ENCODE assay signal across 8 mouse cellular contexts in genomic region chr17:56831111-56831816, GRCm38 (mm10). TPM values are rescaled to one million over a fixed set of nuclear protein-coding genes. Genes with fewer than 3 reads are reported as not detected.
DNase-seq lines count a peak whose midpoint lies in the region; ATAC-seq and TF ChIP-seq lines count a peak whose summit lies in the region.

No protein-coding gene starts in this region.

- H3K9ac ChIP-seq in ES-E14 (ENCODE audit: insufficient read depth, low read depth, low read length, poor library complexity, severe bottlenecking), result peak overlapping the region; percentile 81
- peak overlapping the region; percentile 50 for H3K9ac ChIP-seq in forebrain, embryonic 15.5 days (replicated peaks)
- no peak overlapping the region for H3K9ac ChIP-seq in lung, embryonic 14.5 days

- DNase-seq in ES-E14 (ENCODE audit: low read depth, low spot score), result peak; percentile 94
- DNase-seq in cerebellum, adult 11-12 months, result peak; percentile 99
- DNase-seq in heart, postnatal 36 days, result peak; percentile 98
- DNase-seq in layer of hippocampus, adult 2 months (ENCODE audit: low spot score in 2 of 2), result peak; percentile 99
- DNase-seq in lung, embryonic 14.5 days, result peak; percentile 99
- DNase-seq in thymus, adult 2 months, result peak; percentile 99

- 0 out of 2 replicates have a peak, but pooled peaks cover 4% of the 10 kb centered on the region for H3K27me3 ChIP-seq in forebrain, embryonic 15.5 days
- H3K27me3 ChIP-seq in lung, embryonic 14.5 days (ENCODE audit: insufficient read depth, low read length), result peaks cover 15% of the 10 kb centered on the region
- H3K27me3 ChIP-seq in thymus, adult 2 months (ENCODE audit: control insufficient read depth, insufficient read depth, low read length), result peaks cover 4% of the 10 kb centered on the region; the same call in 1 of the 2 replicates

- H3K9me3 ChIP-seq in ES-E14 (ENCODE audit: control insufficient read depth, insufficient read depth, low read depth, low read length), result no peaks in the 10 kb centered on the region
- no peaks in the 10 kb centered on the region for H3K9me3 ChIP-seq in forebrain, embryonic 15.5 days
- H3K9me3 ChIP-seq in lung, embryonic 14.5 days (ENCODE audit: low read depth, low read length), result no peaks in the 10 kb centered on the region

- TF ChIP-seq POLR2A in olfactory bulb, adult 2 months (IDR thresholded peaks at IDR 0.05; ENCODE audit: insufficient read depth, low read depth, low read length), result no peak
- peak; percentile 56; the same call in 1 of the 2 replicates for TF ChIP-seq POLR2A in thymus, adult 2 months (IDR thresholded peaks at IDR 0.05; ENCODE audit: control insufficient read depth, extremely low read depth, insufficient read depth, low read length, poor library complexity)

- peak overlapping the region; percentile 50 to 86 for H3K4me3 ChIP-seq in ES-E14 (ENCODE audit: insufficient read depth in 1 of 2, low read depth in 1 of 2, low read length in 2 of 2, poor library complexity in 1 of 2, severe bottlenecking in 1 of 2)
- peak overlapping the region; percentile 69 for H3K4me3 ChIP-seq in forebrain, embryonic 15.5 days
- peak overlapping the region; percentile 55 for H3K4me3 ChIP-seq in layer of hippocampus, adult 2 months
- H3K4me3 ChIP-seq in lung, embryonic 14.5 days (ENCODE audit: low read depth, low read length), result peak overlapping the region; percentile 64
- H3K4me3 ChIP-seq in olfactory bulb, adult 2 months (ENCODE audit: insufficient read depth, low read depth, low read length), result peak overlapping the region; percentile 33
- H3K4me3 ChIP-seq in thymus, adult 2 months (ENCODE audit: control insufficient read depth, insufficient read depth, low read length), result peak overlapping the region; percentile 20

- under 1% methylated on average over 40 of the region's 42 CpGs for WGBS in forebrain, embryonic 15.5 days
- under 1% methylated on average over 42 of the region's 42 CpGs for WGBS in lung, embryonic 14.5 days
- whole genome bisulfite sequencing in olfactory bulb, adult 2 months, result 1% methylated on average over 42 of the region's 42 CpGs
- 1% methylated on average over 42 of the region's 42 CpGs for WGBS in thymus, adult 2 months

- ATAC-seq in forebrain, embryonic 15.5 days (replicated peaks), result peak; percentile 98
- ATAC-seq in lung, embryonic 14.5 days (ENCODE audit: insufficient read depth), result peak; percentile 97

- H3K4me1 ChIP-seq in ES-E14 (ENCODE audit: control insufficient read depth in 2 of 2, insufficient read depth in 2 of 2, low read length in 2 of 2, poor library complexity in 1 of 2), result peaks cover 18 to 27% of the 10 kb centered on the region in 2 experiments
- H3K4me1 ChIP-seq in forebrain, embryonic 15.5 days, result peaks cover 21% of the 10 kb centered on the region
- H3K4me1 ChIP-seq in lung, embryonic 14.5 days (ENCODE audit: insufficient read depth), result no peaks in the 10 kb centered on the region; the same call in 1 of the 2 replicates
- H3K4me1 ChIP-seq in olfactory bulb, adult 2 months (ENCODE audit: control insufficient read depth, insufficient read depth, low read length), result peaks cover 13% of the 10 kb centered on the region
- peaks cover 18% of the 10 kb centered on the region for H3K4me1 ChIP-seq in thymus, adult 2 months (replicated peaks; ENCODE audit: control insufficient read depth, insufficient read depth, low read length)

- intact Hi-C loops in heart, postnatal 36 days (cut with DNase I), result loop anchor here (2.0 to 10.0 kb wide), 5 partner anchors 16 to 414 kb away; partner anchors contain the start of genes Catsperd, Gpr108, Lonp1 and Mllt1

- H3K4me2 ChIP-seq in forebrain, embryonic 15.5 days (replicated peaks), result peak overlapping the region; percentile 84
- peak overlapping the region; percentile 86 for H3K4me2 ChIP-seq in lung, embryonic 14.5 days

- peak overlapping the region; percentile 94 for H3K27ac ChIP-seq in ES-E14 (ENCODE audit: insufficient read depth, low read depth, low read length, poor library complexity, severe bottlenecking)
- no peak overlapping the region for H3K27ac ChIP-seq in forebrain, embryonic 15.5 days (replicated peaks)
- H3K27ac ChIP-seq in layer of hippocampus, adult 2 months, result no peak overlapping the region
- 0 out of 2 replicates have a peak overlapping the region, but pooled peaks have one; percentile 10 for H3K27ac ChIP-seq in lung, embryonic 14.5 days (ENCODE audit: low read depth)
- H3K27ac ChIP-seq in olfactory bulb, adult 2 months (ENCODE audit: insufficient read depth, low read depth, low read length), result no peak overlapping the region
- no peak overlapping the region for H3K27ac ChIP-seq in thymus, adult 2 months (ENCODE audit: control insufficient read depth, insufficient read depth, low read length)

- TF ChIP-seq CTCF in layer of hippocampus, adult 2 months (conservative IDR thresholded peaks at IDR 0.05), result peak; percentile 77
- TF ChIP-seq CTCF in lung, embryonic 14.5 days (IDR thresholded peaks at IDR 0.05; ENCODE audit: low read depth), result peak; percentile 64
- TF ChIP-seq CTCF in olfactory bulb, adult 2 months (IDR thresholded peaks at IDR 0.05; ENCODE audit: insufficient read depth, low read depth, low read length), result no peak
- TF ChIP-seq CTCF in thymus, adult 2 months (IDR thresholded peaks at IDR 0.05; ENCODE audit: borderline replicate concordance, control insufficient read depth, extremely low read depth, insufficient read depth, low read length, poor library complexity), result peak; percentile 67

- in situ Hi-C loops in ES-E14 (cut with MboI; ENCODE audit: low sequenced_read_pairs in 2 of 2, unreplicated experiment in 2 of 2), result no loop called here

- no peaks in the 10 kb centered on the region for H3K36me3 ChIP-seq in ES-E14 (ENCODE audit: control insufficient read depth, insufficient read depth, low read length, poor library complexity, severe bottlenecking)
- no peaks in the 10 kb centered on the region for H3K36me3 ChIP-seq in forebrain, embryonic 15.5 days
- no peaks in the 10 kb centered on the region for H3K36me3 ChIP-seq in lung, embryonic 14.5 days (ENCODE audit: insufficient read depth)
- H3K36me3 ChIP-seq in thymus, adult 2 months (ENCODE audit: control insufficient read depth, insufficient read depth, low read length), result no peaks in the 10 kb centered on the region

TF ChIP-seq in ES-E14, 5 proteins besides CTCF, POLR2A, EP300 and RAD21:
- TF ChIP-seq CHD2 (IDR thresholded peaks at IDR 0.05; ENCODE audit: low read depth, low read length), result no peak
- TF ChIP-seq ZNF384 (IDR thresholded peaks at IDR 0.05; ENCODE audit: low read depth, low read length), result peak; percentile 86

RNA-seq across cellular contexts. Expression of gene Rfx2, which starts 0.5 kb away (rescaled TPM):
- total RNA-seq in ES-E14 (2012; rRNA removed), result 15.8 and 22.5 TPM in 2 replicates
- polyA plus RNA-seq in forebrain, embryonic 15.5 days (2015; fragmentation: Nextera tagmentation; extraction: Ambion mirVana), result 4.4 and 4.5 TPM in 2 replicates
- total RNA-seq in heart, postnatal 36 days (2021), result 1 to 10 TPM; 2.9 to 5.5 TPM
- 1 to 10 TPM; 5.4 to 6.4 TPM for total RNA-seq in layer of hippocampus, adult 2 months (2021)
- 4.3 and 4.8 TPM in 2 replicates for polyA plus RNA-seq in lung, embryonic 14.5 days (2014; fragmentation: Nextera tagmentation; extraction: Ambion mirVana)
- not detected in 2 replicates for polyA plus RNA-seq in olfactory bulb, adult 2 months (2012; ENCODE audit: insufficient read depth, insufficient read length, low replicate concordance, missing spikeins)
- 31.3 and 44.2 TPM in 2 replicates for polyA plus RNA-seq in thymus, adult 2 months (2012; rRNA removed)

RNA-seq across cellular contexts. Expression of gene Acsbg2, which starts 43.0 kb away (rescaled TPM):
- 0.58 and 0.90 TPM in 2 replicates for total RNA-seq in ES-E14 (2012; rRNA removed)
- not detected in 2 replicates for polyA plus RNA-seq in forebrain, embryonic 15.5 days (2015; fragmentation: Nextera tagmentation; extraction: Ambion mirVana)
- total RNA-seq in heart, postnatal 36 days (2021), result not detected
- total RNA-seq in layer of hippocampus, adult 2 months (2021), result not detected
- polyA plus RNA-seq in lung, embryonic 14.5 days (2014; fragmentation: Nextera tagmentation; extraction: Ambion mirVana), result not detected in 2 replicates
- polyA plus RNA-seq in olfactory bulb, adult 2 months (2012; ENCODE audit: insufficient read depth, insufficient read length, low replicate concordance, missing spikeins), result not detected in 2 replicates
- polyA plus RNA-seq in thymus, adult 2 months (2012; rRNA removed), result 0.11 TPM in 1 of 2 replicates, not detected in the other

RNA-seq across cellular contexts. Expression of gene 1700061G19Rik, which starts 44.0 kb away (rescaled TPM):
- total RNA-seq in ES-E14 (2012; rRNA removed), result 17.3 and 24.0 TPM in 2 replicates
- polyA plus RNA-seq in forebrain, embryonic 15.5 days (2015; fragmentation: Nextera tagmentation; extraction: Ambion mirVana), result 0.43 and 0.50 TPM in 2 replicates
- total RNA-seq in heart, postnatal 36 days (2021), result not detected
- total RNA-seq in layer of hippocampus, adult 2 months (2021), result under 1 TPM; 0.13 to 0.22 TPM
- 0.34 and 0.45 TPM in 2 replicates for polyA plus RNA-seq in lung, embryonic 14.5 days (2014; fragmentation: Nextera tagmentation; extraction: Ambion mirVana)
- not detected in 2 replicates for polyA plus RNA-seq in olfactory bulb, adult 2 months (2012; ENCODE audit: insufficient read depth, insufficient read length, low replicate concordance, missing spikeins)
- 0.10 and 0.19 TPM in 2 replicates for polyA plus RNA-seq in thymus, adult 2 months (2012; rRNA removed)

Comparison
In these comparisons a context has a peak if more than half of its experiments do, and no peak if none do; other contexts are left out.
1. H3K27ac ChIP-seq: peak in ES-E14 (single experiment) and lung, embryonic 14.5 days (single experiment); none in forebrain, embryonic 15.5 days (single experiment), layer of hippocampus, adult 2 months (single experiment), olfactory bulb, adult 2 months (single experiment) and thymus, adult 2 months (single experiment).
2. Peak in every context shown above with its lines, with median percentiles within 50 percentile points of each other: DNase-seq and H3K4me3 ChIP-seq.